Mouse (Mus musculus): ENCODE measurements around the gene Gak. TPM values are rescaled to one million over a fixed set of nuclear protein-coding genes. Genes with fewer than 3 reads are reported as not detected.

Gene Gak
- total and polyA plus RNA-seq, 3 experiments, result 49.9 to 67.3 (median 65.2) TPM

DNA sequence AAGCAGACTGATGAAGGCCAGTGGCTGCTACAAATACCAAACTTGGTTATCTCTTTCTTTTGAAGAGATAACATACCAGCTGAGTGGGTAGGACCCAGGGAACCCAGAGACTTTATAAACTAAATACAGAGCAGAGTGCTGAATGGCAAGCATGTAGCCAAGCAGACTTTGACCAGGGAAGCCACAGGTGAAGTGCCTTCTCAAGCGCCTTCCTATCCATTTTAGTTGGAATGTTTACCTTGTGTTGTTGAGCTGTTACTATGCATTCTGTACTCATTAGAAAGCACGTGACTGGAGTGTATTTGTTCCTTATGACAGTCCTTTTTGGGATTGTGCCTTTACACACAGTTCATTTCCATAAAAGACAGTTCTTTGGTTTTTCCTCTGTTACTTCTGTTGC lies 14.1 kb upstream of the Gak start:
- Histone ChIP-seq H3K27ac (ENCODE audit: insufficient read depth, low read depth) (no peak overlapping the region), H3K4me3 (replicated peaks in 1 of 3; ENCODE audit: low read depth in 2 of 3, low read length in 2 of 3, poor library complexity in 1 of 3) (no peak overlapping the region), H3K27me3 (replicated peaks) (no peaks in the 10 kb centered on the region), H3K36me3 (replicated peaks in 1 of 2; ENCODE audit: control insufficient read depth in 1 of 2, insufficient read depth in 1 of 2, low read length in 1 of 2) (peaks cover 44 to 90% of the 10 kb centered on the region in 2 experiments), H3K79me2 (replicated peaks; ENCODE audit: control insufficient read depth, extremely low read depth, insufficient read depth, poor library complexity, severe bottlenecking) (no peaks in the 10 kb centered on the region), H3K4me1 (ENCODE audit: control insufficient read depth in 1 of 2, insufficient read depth in 2 of 2) (peaks cover 3 to 8% of the 10 kb centered on the region in 2 experiments; a peak in 3 of 4 replicates), H3K4me2 (ENCODE audit: insufficient read depth, low read depth, poor library complexity, severe bottlenecking) (no peak overlapping the region), H3K9me3 (replicated peaks; ENCODE audit: low read length) (no peaks in the 10 kb centered on the region), H3K9ac (ENCODE audit: insufficient read depth, low read depth) (no peak overlapping the region)
- dilution Hi-C loops (cut with MboI; ENCODE audit: extremely low pct_ligation_motif_present, extremely low pct_unique_long_range_greater_than_20kb, low sequenced_read_pairs), result no loop called here
- no peak for DNase-seq (ENCODE audit: extremely low read depth)
- TF ChIP-seq PAX5 (IDR thresholded peaks at IDR 0.05; ENCODE audit: low read length) (no peak), JUN (IDR thresholded peaks at IDR 0.05; ENCODE audit: insufficient read depth, low read depth, low read length) (no peak), GABPA (IDR thresholded peaks at IDR 0.05; ENCODE audit: insufficient replicate concordance, low read depth, low read length) (no peak), SIN3A (IDR thresholded peaks at IDR 0.05; ENCODE audit: low read length) (no peak), CHD1 (IDR thresholded peaks at IDR 0.05; ENCODE audit: low read depth, low read length) (no peak), MAFK (IDR thresholded peaks at IDR 0.05; ENCODE audit: insufficient replicate concordance, low read length) (no peak), ZMIZ1 (IDR thresholded peaks at IDR 0.05; ENCODE audit: low read depth, low read length) (no peak), ZC3H11A (IDR thresholded peaks at IDR 0.05; ENCODE audit: low read depth, low read length) (no peak), CTCF (conservative IDR thresholded peaks at IDR 0.05 in 1 of 2, IDR thresholded peaks at IDR 0.05 in 1 of 2; ENCODE audit: low read depth in 2 of 2, low read length in 2 of 2) (no peak), JUND (conservative IDR thresholded peaks at IDR 0.05; ENCODE audit: low read depth, low read length) (no peak), UBTF (IDR thresholded peaks at IDR 0.05; ENCODE audit: low read depth, low read length) (no peak), ELF1 (IDR thresholded peaks at IDR 0.05; ENCODE audit: low read depth, low read length) (no peak), MYC (IDR thresholded peaks at IDR 0.05; ENCODE audit: low read depth, low read length) (no peak), BHLHE40 (IDR thresholded peaks at IDR 0.05; ENCODE audit: low read depth, low read length) (no peak), NRF1 (IDR thresholded peaks at IDR 0.05; ENCODE audit: low read depth, low read length) (no peak), TBP (conservative IDR thresholded peaks at IDR 0.05; ENCODE audit: low read depth, low read length) (no peak), RAD21 (IDR thresholded peaks at IDR 0.05; ENCODE audit: low read depth, low read length) (no peak), USF1 (IDR thresholded peaks at IDR 0.05; ENCODE audit: low read depth, low read length) (no peak), RCOR1 (conservative IDR thresholded peaks at IDR 0.05; ENCODE audit: low read depth, low read length) (no peak)
- in situ Hi-C loops (cut with MboI; ENCODE audit: low pct_ligation_motif_present, low pct_unique_long_range_greater_than_20kb, low sequenced_read_pairs), result no loop called here

DNA sequence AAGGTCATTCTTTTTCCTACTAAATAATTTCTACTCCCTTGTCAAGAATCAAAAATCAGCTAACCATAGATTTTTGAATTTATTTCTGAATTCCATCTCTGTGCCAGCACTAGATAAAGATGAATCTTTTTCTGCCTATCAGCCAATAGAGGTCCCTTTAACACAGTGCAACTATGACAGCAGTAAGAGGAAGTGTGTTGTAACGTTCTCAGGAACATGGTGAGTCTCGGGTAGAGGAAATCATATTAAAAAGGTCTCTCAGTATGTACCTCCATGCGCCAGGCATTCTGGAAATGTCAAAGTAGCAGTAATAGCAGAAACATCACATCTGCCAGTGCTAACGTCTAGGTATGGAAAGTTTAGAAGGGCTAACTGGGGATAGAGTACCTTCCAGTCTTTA lies 6.6 kb upstream of the Gak start:
- dilution Hi-C loops (cut with MboI; ENCODE audit: extremely low pct_ligation_motif_present, extremely low pct_unique_long_range_greater_than_20kb, low sequenced_read_pairs), result no loop called here
- H3K9ac ChIP-seq (ENCODE audit: insufficient read depth, low read depth), result no peak overlapping the region

More for the DNA sequence above, 6.6 kb upstream of the Gak start:
- Histone ChIP-seq H3K9me3 (replicated peaks; ENCODE audit: low read length) (no peaks in the 10 kb centered on the region), H3K4me3 (replicated peaks in 1 of 3; ENCODE audit: low read depth in 2 of 3, low read length in 2 of 3, poor library complexity in 1 of 3) (no peak overlapping the region), H3K4me1 (ENCODE audit: control insufficient read depth in 1 of 2, insufficient read depth in 2 of 2) (peaks cover 3 to 10% of the 10 kb centered on the region in 2 experiments; a peak in 3 of 4 replicates), H3K79me2 (replicated peaks; ENCODE audit: control insufficient read depth, extremely low read depth, insufficient read depth, poor library complexity, severe bottlenecking) (0 out of 2 replicates have a peak, but pooled peaks cover 2% of the 10 kb centered on the region), H3K36me3 (replicated peaks in 1 of 2; ENCODE audit: control insufficient read depth in 1 of 2, insufficient read depth in 1 of 2, low read length in 1 of 2) (peaks cover 10 to 34% of the 10 kb centered on the region in 2 experiments), H3K27ac (ENCODE audit: insufficient read depth, low read depth) (no peak overlapping the region), H3K27me3 (replicated peaks) (no peaks in the 10 kb centered on the region), H3K4me2 (ENCODE audit: insufficient read depth, low read depth, poor library complexity, severe bottlenecking) (no peak overlapping the region)
- in situ Hi-C loops (cut with MboI; ENCODE audit: low pct_ligation_motif_present, low pct_unique_long_range_greater_than_20kb, low sequenced_read_pairs), result no loop called here
- no peak for TF ChIP-seq BHLHE40 (IDR thresholded peaks at IDR 0.05; ENCODE audit: low read depth, low read length)
- no peak for TF ChIP-seq ELF1 (IDR thresholded peaks at IDR 0.05; ENCODE audit: low read depth, low read length)
- no peak for TF ChIP-seq RAD21 (IDR thresholded peaks at IDR 0.05; ENCODE audit: low read depth, low read length)
- no peak for TF ChIP-seq KAT2A (IDR thresholded peaks at IDR 0.05; ENCODE audit: insufficient replicate concordance, low read length)
- TF ChIP-seq ZNF384 (IDR thresholded peaks at IDR 0.05; ENCODE audit: low read depth, low read length), result no peak
- TF ChIP-seq CHD1 (IDR thresholded peaks at IDR 0.05; ENCODE audit: low read depth, low read length), result no peak
- TF ChIP-seq NELFE (IDR thresholded peaks at IDR 0.05; ENCODE audit: low read depth, low read length), result no peak
- no peak for DNase-seq (ENCODE audit: extremely low read depth)

Data from CH12.LX (cell line).